Mouse (Mus musculus) frontal cortex, postnatal 14 days (tissue): ENCODE results near the gene Fam173a.
A peak's percentile ranks its signal among the peaks of the same experiment; 100 is the strongest.
"Not testable (repeated sequence)": the region's sequence is repeated elsewhere in the genome, so short reads cannot be mapped to it uniquely, and the experiment has no call there.

Experiments used
- DNase-seq, 2 experiments: peaks; one replicate each; pipeline ENCODE4 v3.0.0; 2022; ENCODE audit warnings: low spot score in 2 of 2

The Fam173a gene

GRCm38 (mm10) chr17:25761561-25761970 is 31.1 kb downstream of the Fam173a start:
- no peak for DNase-seq

- no peak for DNase-seq
These were observed 32.6 kb downstream of the Fam173a start for GRCm38 (mm10) chr17:25760148-25760547.

- no peak for DNase-seq
These were observed 35.0 kb downstream of the Fam173a start for GRCm38 (mm10) chr17:25757691-25758090.

- no peak for DNase-seq
These were observed 36.1 kb downstream of the Fam173a start for GRCm38 (mm10) chr17:25756378-25757242.

- no peak for DNase-seq
These were observed 36.9 kb downstream of the Fam173a start for GRCm38 (mm10) chr17:25755627-25756377.

- no peak for DNase-seq
These were observed 37.6 kb downstream of the Fam173a start for GRCm38 (mm10) chr17:25755086-25755485.

- DNase-seq: no peak
These were observed 38.5 kb downstream of the Fam173a start, which contains the start of gene Msln for GRCm38 (mm10) chr17:25754241-25754640. Msln (minus strand) TSS chr17:25754378.

- DNase-seq: peak in 1 of 2 experiments; percentile 34
These were observed 41.3 kb downstream of the Fam173a start for GRCm38 (mm10) chr17:25751446-25751845.

GRCm38 (mm10) chr17:25749314-25749713 is 43.4 kb downstream of the Fam173a start:
- no peak for DNase-seq

- DNase-seq: no peak
These were observed 44.5 kb downstream of the Fam173a start for GRCm38 (mm10) chr17:25748238-25748637.

- no peak for DNase-seq
These were observed 48.4 kb downstream of the Fam173a start for GRCm38 (mm10) chr17:25744311-25744710.

GRCm38 (mm10) chr17:25743831-25744230 is 48.9 kb downstream of the Fam173a start:
- DNase-seq: no peak

GRCm38 (mm10) chr17:25741471-25741870 is 51.2 kb downstream of the Fam173a start:
- not testable (repeated sequence) for DNase-seq
